Mouse (Mus musculus) midbrain, postnatal 0 days (tissue): ENCODE measurements around the gene Tmeff1. TPM values are rescaled to one million over a fixed set of nuclear protein-coding genes. Genes with fewer than 3 reads are reported as not detected.
"Not testable (repeated sequence)": the region's sequence is repeated elsewhere in the genome, so short reads cannot be mapped to it uniquely, and the experiment has no call there.

Experiments used
- ATAC-seq: fragments of 200-750 bp; cut with Nextera tagmentation; 2 replicates; pipeline ENCODE4 v1.8.0; 2017; ENCODE audit warnings: moderate number of reproducible peaks, mild to moderate bottlenecking, moderate TSS enrichment, moderate library complexity; ENCODE audit not compliant: low FRiP score
- DNase-seq: peaks from one replicate; pipeline ENCODE4 v3.0.0-alpha.2; 2015; ENCODE audit warnings: low spot score
- H3K27ac ChIP-seq: fragments of 300-500 bp; sonication (generic); 2 replicates; pipeline ENCODE4 v1.5.1; 2014; ENCODE audit warnings: low read depth, mild to moderate bottlenecking, low read length, mixed read lengths
- H3K27me3 ChIP-seq: fragments of 300-500 bp; sonication (generic); 2 replicates; pipeline ENCODE4 v1.6.1; 2014; ENCODE audit warnings: low read length, control low read depth, mixed read lengths; ENCODE audit not compliant: insufficient read depth
- H3K36me3 ChIP-seq: fragments of 300-500 bp; sonication (generic); 2 replicates; pipeline ENCODE4 v1.6.1; 2014; ENCODE audit warnings: low read length, control low read depth, mixed read lengths; ENCODE audit not compliant: insufficient read depth
- H3K4me1 ChIP-seq: fragments of 300-500 bp; sonication (generic); 2 replicates; pipeline ENCODE4 v1.6.1; 2014; ENCODE audit warnings: mild to moderate bottlenecking, control low read depth, antibody characterized with exemption, low read length, mixed read lengths; ENCODE audit not compliant: insufficient read depth
- H3K4me2 ChIP-seq: fragments of 300-500 bp; sonication (generic); 2 replicates; pipeline ENCODE4 v1.6.1; 2014; ENCODE audit warnings: low read depth, mild to moderate bottlenecking, low read length, mixed read lengths; ENCODE audit not compliant: poor library complexity, severe bottlenecking
- H3K4me3 ChIP-seq: fragments of 300-500 bp; sonication (generic); 2 replicates; pipeline ENCODE4 v1.5.1; 2014; ENCODE audit warnings: low read depth, mild to moderate bottlenecking, low read length, moderate library complexity
- H3K9ac ChIP-seq: fragments of 300-500 bp; sonication (generic); replicated peaks from 2 replicates; pipeline ENCODE4 v1.6.1; 2014; ENCODE audit warnings: mild to moderate bottlenecking, low read length, moderate library complexity, mixed read lengths; ENCODE audit not compliant: poor library complexity, severe bottlenecking
- H3K9me3 ChIP-seq: fragments of 300-500 bp; sonication (generic); 2 replicates; pipeline ENCODE4 v1.6.1; 2016; ENCODE audit warnings: low read length, control low read depth
- CTCF ChIP-seq: IDR thresholded peaks from 2 replicates; pipeline ENCODE4 v1.5.1; 2016; ENCODE audit warnings: antibody characterized with exemption, mild to moderate bottlenecking
- WGBS: fragments of 180-500 bp; shearing (Covaris S2); extraction: QIAGEN DNeasy Blood & Tissue Kit; methylation state at CpG from one replicate; pipeline ENCODE4 v1.1.7; 2014; 5-methylcytosine and 5-hydroxymethylcytosine counted together
- polyA plus RNA-seq: library from polyadenylated mRNA; unstranded; fragments of >200 nt; fragmentation: Nextera tagmentation; extraction: Ambion mirVana; gene quantifications from 2 replicates; pipeline ENCODE4 v1.2.1, GENCODE M21; 2015
- total RNA-seq: library from RNA; depleted of rRNA; stranded (reverse); fragments of >200 nt; gene quantifications from 2 replicates; pipeline ENCODE4 v1.2.3, GENCODE M21; 2014

Gene Tmeff1
- total and polyA plus RNA-seq, 2 experiments from 2014 or later, result 228 to 320 TPM

DNA sequence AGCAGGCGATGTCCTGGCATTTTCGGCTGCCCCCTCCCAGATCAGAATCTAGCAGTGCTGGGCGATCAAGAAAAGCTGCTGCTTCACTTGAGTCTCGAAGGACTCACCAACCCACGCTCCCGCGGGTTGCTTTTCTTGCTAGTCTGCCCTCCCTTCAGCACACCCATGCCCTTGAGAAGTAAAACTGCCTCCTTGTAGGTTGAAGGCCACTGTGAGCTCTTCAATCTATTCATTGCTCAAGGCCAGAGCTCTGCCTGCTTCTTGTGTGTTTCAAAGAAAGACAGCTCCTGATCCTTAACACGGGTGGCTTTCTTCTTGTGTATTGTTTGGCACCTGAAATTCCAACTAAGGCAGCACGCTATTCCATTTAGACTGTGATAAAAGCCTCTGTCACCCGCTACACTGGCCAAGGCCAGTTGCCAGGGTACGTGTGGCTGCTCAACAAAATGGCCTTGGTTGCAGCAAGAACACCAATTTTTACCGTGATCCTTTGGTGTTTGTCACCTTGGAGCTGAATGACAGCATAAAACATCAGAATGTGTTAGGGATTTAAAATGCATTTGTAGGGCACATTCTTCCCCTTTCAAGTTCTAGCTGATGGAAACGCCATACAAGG, 91.7 kb downstream of the Tmeff1 start:
- Histone ChIP-seq H3K4me1 (no peaks in the 10 kb centered on the region), H3K27me3 (no peaks in the 10 kb centered on the region), H3K4me3 (no peak overlapping the region), H3K9me3 (no peaks in the 10 kb centered on the region), H3K4me2 (no peak overlapping the region), H3K27ac (no peak overlapping the region), H3K9ac (no peak overlapping the region), H3K36me3 (peaks cover 22% of the 10 kb centered on the region)
- no peak for DNase-seq
- ATAC-seq, result no peak
- TF ChIP-seq CTCF, result no peak
- 85% methylated on average over 13 of the region's 13 CpGs for WGBS

DNA sequence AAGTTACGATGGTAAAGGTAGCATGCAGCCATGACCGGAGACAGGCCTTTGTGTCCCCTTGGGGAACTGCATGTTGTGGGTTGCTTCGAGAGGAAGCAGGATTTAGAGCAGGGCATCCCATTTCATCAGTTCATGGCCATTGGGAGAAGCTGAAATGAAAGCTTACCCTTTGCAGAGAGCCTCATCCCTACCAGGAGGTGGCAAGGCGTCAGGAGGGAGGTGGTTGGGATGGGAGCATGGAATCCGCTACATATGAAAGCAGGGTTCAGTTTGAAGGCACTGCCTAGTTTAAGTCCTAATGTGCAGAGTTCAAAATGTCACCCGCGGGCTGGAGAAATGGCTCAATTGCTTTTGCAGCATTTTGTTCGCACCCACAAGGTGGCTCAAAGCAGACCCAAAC, 92.3 kb downstream of the Tmeff1 start:
- Histone ChIP-seq H3K9me3 (no peaks in the 10 kb centered on the region), H3K36me3 (peaks cover 17% of the 10 kb centered on the region), H3K27me3 (no peaks in the 10 kb centered on the region), H3K27ac (no peak overlapping the region), H3K9ac (no peak overlapping the region), H3K4me3 (no peak overlapping the region), H3K4me1 (no peaks in the 10 kb centered on the region), H3K4me2 (no peak overlapping the region)
- DNase-seq (no peak), ATAC-seq (no peak)
- WGBS, result 95% methylated on average over 8 of the region's 8 CpGs
- TF ChIP-seq CTCF, result no peak

DNA sequence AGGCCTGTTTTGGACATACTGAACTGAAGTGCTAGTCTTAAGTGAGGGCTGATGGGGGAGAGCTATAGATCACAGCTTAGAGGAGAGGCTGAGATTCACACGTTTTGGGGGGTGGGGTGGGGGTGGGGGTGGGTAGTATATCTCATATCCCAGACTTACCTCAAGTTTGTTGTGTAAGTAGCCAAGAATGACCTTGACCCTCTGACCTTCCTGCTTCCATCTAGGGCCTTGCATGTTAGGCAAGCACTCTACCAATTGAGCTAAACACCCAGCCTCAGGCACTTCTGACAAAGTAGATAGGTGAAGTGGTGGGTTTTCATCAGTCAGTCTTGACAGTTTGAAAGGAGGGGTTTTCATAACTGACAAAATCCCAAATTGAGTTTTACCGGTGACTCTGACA, 92.8 kb downstream of the Tmeff1 start:
- no peaks in the 10 kb centered on the region for H3K9me3 ChIP-seq
- H3K27ac ChIP-seq, result no peak overlapping the region
- H3K36me3 ChIP-seq, result peaks cover 11% of the 10 kb centered on the region
- no peak overlapping the region for H3K4me3 ChIP-seq
- no peak overlapping the region for H3K4me2 ChIP-seq
- no peak for TF ChIP-seq CTCF
- DNase-seq (no peak), ATAC-seq (no peak)
- H3K27me3 ChIP-seq, result no peaks in the 10 kb centered on the region
- H3K4me1 ChIP-seq, result no peaks in the 10 kb centered on the region
- 90% methylated on average over 2 of the region's 2 CpGs for WGBS
- H3K9ac ChIP-seq, result no peak overlapping the region

DNA sequence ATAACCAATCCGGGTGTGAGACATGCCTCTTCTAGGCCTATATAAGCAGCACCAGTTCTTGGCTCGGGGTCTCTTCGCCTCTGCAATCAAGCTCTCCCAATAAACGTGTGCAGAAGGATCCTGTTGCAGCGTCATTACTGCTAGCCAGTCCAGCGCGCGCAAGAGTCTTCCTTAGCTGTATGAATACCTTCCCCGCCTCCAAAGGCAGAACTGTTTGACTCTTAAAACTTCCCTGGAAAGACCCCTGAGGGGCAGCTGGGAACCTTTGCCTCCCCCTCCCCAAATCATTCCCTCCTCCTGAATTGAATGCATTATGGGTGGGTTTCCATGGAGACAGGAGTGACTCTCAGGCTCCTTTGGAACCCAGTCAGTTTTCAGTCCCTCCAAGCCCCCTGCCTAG, 93.8 kb downstream of the Tmeff1 start:
- ATAC-seq, result no peak
- WGBS, result 88% methylated on average over 9 of the region's 9 CpGs
- H3K27ac ChIP-seq, result no peak overlapping the region
- no peak for TF ChIP-seq CTCF
- no peaks in the 10 kb centered on the region for H3K9me3 ChIP-seq
- no peak overlapping the region for H3K4me2 ChIP-seq
- H3K27me3 ChIP-seq, result no peaks in the 10 kb centered on the region
- no peaks in the 10 kb centered on the region for H3K4me1 ChIP-seq
- H3K4me3 ChIP-seq, result no peak overlapping the region
- H3K36me3 ChIP-seq, result 0 out of 2 replicates have a peak, but pooled peaks cover 2% of the 10 kb centered on the region
- DNase-seq, result no peak
- H3K9ac ChIP-seq, result no peak overlapping the region

DNA sequence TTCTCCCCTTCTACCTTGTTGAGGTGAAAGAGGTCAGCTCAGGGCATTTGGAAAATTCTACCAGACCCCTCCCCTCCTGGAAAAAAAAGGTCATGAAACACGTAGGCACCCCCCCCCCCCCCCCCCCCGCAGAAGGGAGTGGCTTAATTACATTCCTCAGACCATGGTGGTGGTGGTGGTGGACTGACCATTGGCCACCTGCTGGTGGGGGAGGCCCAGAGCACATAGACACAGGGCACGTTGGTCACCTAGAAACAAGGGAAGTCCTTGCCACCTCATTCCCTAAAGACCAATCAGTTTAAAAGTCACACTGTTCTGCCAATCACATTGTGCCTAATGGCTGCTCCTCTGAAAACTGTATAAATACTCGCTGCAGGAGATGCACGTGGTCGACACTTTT, 94.8 kb downstream of the Tmeff1 start:
- 70% methylated on average over 5 of the region's 6 CpGs for WGBS
- H3K4me2 ChIP-seq, H3K4me1 ChIP-seq, H3K27me3 ChIP-seq, H3K9me3 ChIP-seq, H3K36me3 ChIP-seq, ATAC-seq, H3K27ac ChIP-seq, H3K9ac ChIP-seq, H3K4me3 ChIP-seq, DNase-seq: not testable (repeated sequence)

DNA sequence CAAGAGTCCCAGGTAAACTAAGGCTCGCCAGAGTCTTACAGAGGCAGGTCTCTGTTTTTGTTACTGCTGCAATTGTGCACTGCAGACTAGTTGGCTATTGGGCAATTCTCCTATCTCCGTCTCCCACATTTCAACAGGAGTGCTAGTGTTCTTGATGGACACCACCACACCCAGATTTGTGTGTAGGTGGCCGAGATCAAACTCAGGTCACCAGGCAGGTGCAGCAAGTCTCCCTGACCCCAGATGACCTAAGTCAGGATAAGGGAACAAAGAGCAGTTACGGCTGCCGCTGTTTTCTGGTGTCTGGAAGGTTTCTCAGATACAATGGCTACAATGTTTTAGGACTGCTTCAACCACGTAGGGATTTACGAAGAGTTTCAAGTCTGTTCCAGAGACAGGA, 95.2 kb downstream of the Tmeff1 start:
- 72% methylated on average over 7 of the region's 7 CpGs for WGBS
- H3K4me1 ChIP-seq, result no peaks in the 10 kb centered on the region
- H3K36me3 ChIP-seq, result no peaks in the 10 kb centered on the region
- no peak overlapping the region for H3K4me2 ChIP-seq
- TF ChIP-seq CTCF, result no peak
- ATAC-seq (no peak), DNase-seq (no peak)
- no peaks in the 10 kb centered on the region for H3K27me3 ChIP-seq
- H3K27ac ChIP-seq, result no peak overlapping the region
- no peak overlapping the region for H3K4me3 ChIP-seq
- no peak overlapping the region for H3K9ac ChIP-seq
- no peaks in the 10 kb centered on the region for H3K9me3 ChIP-seq
